Mouse (Mus musculus) heart, adult 2 months (tissue): ENCODE data around the gene Wbp1l. TPM values are rescaled to one million over a fixed set of nuclear protein-coding genes. Genes with fewer than 3 reads are reported as not detected.

Experiments
- DNase-seq, 2 experiments: peaks; one replicate each; pipeline ENCODE4 v3.0.0; 2021
- H3K27ac ChIP-seq: fragments of 200-600 bp; 2 replicates; pipeline ENCODE4 v1.8.1; 2022
- H3K27me3 ChIP-seq: fragments of 200-500 bp; 2 replicates; pipeline ENCODE4 v1.6.1; 2012; ENCODE audit warnings: mild to moderate bottlenecking, low read length, inconsistent platforms, mixed read lengths; ENCODE audit not compliant: control insufficient read depth, insufficient read depth
- H3K36me3 ChIP-seq: fragments of 200-500 bp; 2 replicates; pipeline ENCODE4 v1.6.1; 2012; ENCODE audit warnings: low read length, inconsistent platforms; ENCODE audit not compliant: control insufficient read depth, insufficient read depth
- H3K4me1 ChIP-seq: fragments of 200-500 bp; 2 replicates; pipeline ENCODE4 v1.6.1; 2011; ENCODE audit warnings: low read length; ENCODE audit not compliant: control insufficient read depth, insufficient read depth
- H3K4me3 ChIP-seq: fragments of 200-600 bp; 2 replicates; pipeline ENCODE4 v1.8.1; 2022
- H3K79me2 ChIP-seq: fragments of 200-500 bp; replicated peaks from 2 replicates; pipeline ENCODE4 v1.6.1; 2012; ENCODE audit warnings: mild to moderate bottlenecking, inconsistent platforms, low read length, moderate library complexity, mixed read lengths; ENCODE audit not compliant: control insufficient read depth, insufficient read depth
- H3K9ac ChIP-seq: fragments of 200-500 bp; 2 replicates; pipeline ENCODE4 v1.6.1; 2012; ENCODE audit warnings: low read depth, mild to moderate bottlenecking, control low read depth, inconsistent platforms, low read length, mixed read lengths
- CTCF ChIP-seq: fragments of 200-600 bp; IDR thresholded peaks from 2 replicates; pipeline ENCODE4 v1.8.1; 2022; ENCODE audit warnings: antibody characterized with exemption, mild to moderate bottlenecking, moderate library complexity
- EP300 ChIP-seq: fragments of 200-500 bp; IDR thresholded peaks from 2 replicates; pipeline ENCODE4 v1.6.1; 2011; ENCODE audit warnings: low read depth, low read length, control low read depth; ENCODE audit not compliant: insufficient read depth
- POLR2A ChIP-seq: fragments of 200-500 bp; IDR thresholded peaks from 2 replicates; pipeline ENCODE4 v1.6.1; 2011; ENCODE audit warnings: mild to moderate bottlenecking, low read depth, low read length, control low read depth; ENCODE audit not compliant: insufficient read depth
- WGBS: fragments of 180-500 bp; shearing (Covaris S2); methylation state at CpG from one replicate; pipeline ENCODE4 v1.1.7; 2018; 5-methylcytosine and 5-hydroxymethylcytosine counted together
- intact Hi-C: fragments of 180-260 bp; cut with DNase I; formaldehyde crosslinking; loops from one replicate; pipeline ENCODE4 v1.15.1; 2025
- polyA plus RNA-seq: library from polyadenylated mRNA; depleted of rRNA; stranded (reverse); fragments of >200 nt; gene quantifications from 2 replicates; pipeline ENCODE4 v1.2.3, GENCODE M21; 2012
- total RNA-seq, 2 experiments: library from RNA; stranded (reverse); gene quantifications; 2 replicates each; pipeline ENCODE4 v1.2.3; 2021

Wbp1l gene
- total and polyA plus RNA-seq, 3 experiments, result 39.2 to 54.2 (median 53.5) TPM

GRCm38 (mm10) chr19:46653188-46653587 is 54.3 kb downstream of the Wbp1l start:
- H3K36me3 ChIP-seq, result peaks cover 4% of the 10 kb centered on the region
- intact Hi-C loops, result no loop called here
- no peaks in the 10 kb centered on the region for H3K27me3 ChIP-seq
- 39% methylated on average over 5 of the region's 5 CpGs for WGBS
- no peaks in the 10 kb centered on the region; the same call in 1 of the 2 replicates for H3K4me1 ChIP-seq
- no peak for DNase-seq
- no peak overlapping the region for H3K27ac ChIP-seq
- TF ChIP-seq POLR2A (no peak), CTCF (no peak), EP300 (no peak)
- H3K9ac ChIP-seq, result no peak overlapping the region
- H3K4me3 ChIP-seq, result no peak overlapping the region
- H3K79me2 ChIP-seq, result peaks cover 2% of the 10 kb centered on the region; the same call in 1 of the 2 replicates

GRCm38 (mm10) chr19:46653616-46654235 is 54.8 kb downstream of the Wbp1l start:
- intact Hi-C loops, result no loop called here
- 94% methylated on average over 14 of the region's 14 CpGs for WGBS
- H3K27ac ChIP-seq, result no peak overlapping the region
- H3K36me3 ChIP-seq, result peaks cover 4% of the 10 kb centered on the region
- peaks cover 2% of the 10 kb centered on the region; the same call in 1 of the 2 replicates for H3K79me2 ChIP-seq
- DNase-seq, result no peak
- TF ChIP-seq CTCF (no peak), POLR2A (no peak), EP300 (no peak)
- H3K27me3 ChIP-seq, result no peaks in the 10 kb centered on the region
- H3K4me1 ChIP-seq, result no peaks in the 10 kb centered on the region
- H3K9ac ChIP-seq, result no peak overlapping the region
- H3K4me3 ChIP-seq, result no peak overlapping the region

- Histone ChIP-seq H3K4me3 (no peak overlapping the region), H3K79me2 (no peaks in the 10 kb centered on the region), H3K27ac (no peak overlapping the region), H3K27me3 (no peaks in the 10 kb centered on the region), H3K36me3 (peaks cover 4% of the 10 kb centered on the region), H3K9ac (no peak overlapping the region), H3K4me1 (no peaks in the 10 kb centered on the region; the same call in 1 of the 2 replicates)
- no peak for DNase-seq
- intact Hi-C loops, result no loop called here
- TF ChIP-seq EP300 (no peak), CTCF (no peak), POLR2A (no peak)
- 82% methylated on average over 10 of the region's 10 CpGs for WGBS
These were observed 56.7 kb downstream of the Wbp1l start for GRCm38 (mm10) chr19:46655626-46656025.

GRCm38 (mm10) chr19:46656151-46656840 is 57.4 kb downstream of the Wbp1l start:
- H3K9ac ChIP-seq, result no peak overlapping the region
- H3K36me3 ChIP-seq, result peaks cover 4% of the 10 kb centered on the region
- no peak overlapping the region for H3K27ac ChIP-seq
- no peak for DNase-seq
- no peaks in the 10 kb centered on the region for H3K79me2 ChIP-seq
- TF ChIP-seq CTCF, result no peak
- no peak for TF ChIP-seq EP300
- TF ChIP-seq POLR2A, result no peak
- H3K4me1 ChIP-seq, result no peaks in the 10 kb centered on the region; the same call in 1 of the 2 replicates
- H3K27me3 ChIP-seq, result no peaks in the 10 kb centered on the region
- whole genome bisulfite sequencing, result 82% methylated on average over 21 of the region's 21 CpGs
- no peak overlapping the region for H3K4me3 ChIP-seq
- intact Hi-C loops, result no loop called here

GRCm38 (mm10) chr19:46657339-46658020 is 58.6 kb downstream of the Wbp1l start:
- DNase-seq, result no peak
- intact Hi-C loops, result no loop called here
- no peaks in the 10 kb centered on the region for H3K79me2 ChIP-seq

GRCm38 (mm10) chr19:46658348-46658747 is 59.5 kb downstream of the Wbp1l start:
- H3K27me3 ChIP-seq, result no peaks in the 10 kb centered on the region
- H3K4me1 ChIP-seq, result no peaks in the 10 kb centered on the region; the same call in 1 of the 2 replicates
- no peaks in the 10 kb centered on the region for H3K36me3 ChIP-seq
- intact Hi-C loops, result no loop called here
- no peaks in the 10 kb centered on the region for H3K79me2 ChIP-seq
- TF ChIP-seq CTCF (no peak), EP300 (no peak), POLR2A (no peak)
- WGBS, result 95% methylated on average over 7 of the region's 7 CpGs
- H3K4me3 ChIP-seq, result no peak overlapping the region
- peak in 1 of 2 experiments; percentile 16 for DNase-seq
- no peak overlapping the region for H3K9ac ChIP-seq
- H3K27ac ChIP-seq, result no peak overlapping the region

More at GRCm38 (mm10) chr19:46657339-46658020, 58.6 kb downstream of the Wbp1l start:
- 91% methylated on average over 3 of the region's 3 CpGs for WGBS
- Histone ChIP-seq H3K9ac (no peak overlapping the region), H3K4me3 (no peak overlapping the region), H3K36me3 (peaks cover 4% of the 10 kb centered on the region), H3K27me3 (no peaks in the 10 kb centered on the region), H3K4me1 (no peaks in the 10 kb centered on the region; the same call in 1 of the 2 replicates), H3K27ac (no peak overlapping the region)
- TF ChIP-seq EP300 (no peak), CTCF (peak; percentile 76), POLR2A (no peak)
